Mouse (Mus musculus) myocyte (in vitro differentiated cells): Measurements from ENCODE around the gene Sike1. TPM values are rescaled to one million over a fixed set of nuclear protein-coding genes. Genes with fewer than 3 reads are reported as not detected.
A peak's percentile ranks its signal among the peaks of the same experiment; 100 is the strongest.

Experiments
- H3K27me3 ChIP-seq: one replicate; pipeline ENCODE4 v1.6.1; 2011; ENCODE audit not compliant: control insufficient read depth, insufficient read depth, insufficient read length
- H3K36me3 ChIP-seq: one replicate; pipeline ENCODE4 v1.6.1; 2011; ENCODE audit not compliant: control insufficient read depth, insufficient read depth
- H3K4me2 ChIP-seq: one replicate; pipeline ENCODE4 v1.6.1; 2011; ENCODE audit warnings: low read depth, control low read depth
- H3K4me3 ChIP-seq: one replicate; pipeline ENCODE4 v1.5.1; 2011; ENCODE audit warnings: mild to moderate bottlenecking, control low read depth, moderate library complexity
- H3K79me2 ChIP-seq: one replicate; pipeline ENCODE4 v1.6.1; 2011; ENCODE audit not compliant: control insufficient read depth, insufficient read depth
- H3ac ChIP-seq: one replicate; pipeline ENCODE4 v1.6.1; 2011; ENCODE audit not compliant: control insufficient read depth, insufficient read length
- CEBPB ChIP-seq: IDR thresholded peaks from 2 replicates; pipeline ENCODE4 v1.6.1; 2011; ENCODE audit warnings: mild to moderate bottlenecking, moderate library complexity; ENCODE audit not compliant: poor library complexity, insufficient read depth, severe bottlenecking
- E2F4 ChIP-seq: IDR thresholded peaks from one replicate; pipeline ENCODE4 v1.6.1; 2011; ENCODE audit warnings: mild to moderate bottlenecking, control low read depth, moderate library complexity; ENCODE audit not compliant: insufficient read depth
- MAX ChIP-seq: IDR thresholded peaks from one replicate; pipeline ENCODE4 v1.6.1; 2011; ENCODE audit warnings: low read depth, mild to moderate bottlenecking, control low read depth
- MYOD1 ChIP-seq, 3 experiments: IDR thresholded peaks; one replicate each; pipeline ENCODE4 v1.6.1; 2011; ENCODE audit warnings: control low read depth in 2 of 3, low read depth in 2 of 3, mild to moderate bottlenecking in 2 of 3, moderate library complexity in 1 of 3; ENCODE audit not compliant: insufficient read length in 2 of 3, control insufficient read depth in 1 of 3
- MYOG ChIP-seq, 3 experiments: IDR thresholded peaks; one replicate each; pipeline ENCODE4 v1.6.1; 2011; ENCODE audit warnings: control low read depth in 2 of 3, low read depth in 2 of 3, mild to moderate bottlenecking in 2 of 3; ENCODE audit not compliant: insufficient read length in 2 of 3, control insufficient read depth in 1 of 3, insufficient read depth in 1 of 3
- POLR2A ChIP-seq: IDR thresholded peaks from one replicate; pipeline ENCODE4 v1.6.1; 2011; ENCODE audit warnings: low read depth, mild to moderate bottlenecking, control low read depth, moderate library complexity; ENCODE audit not compliant: insufficient read length
- POLR2AphosphoS2 ChIP-seq: IDR thresholded peaks from one replicate; pipeline ENCODE4 v1.6.1; 2011; ENCODE audit warnings: low read depth, control low read depth; ENCODE audit not compliant: insufficient read length
- REST ChIP-seq: IDR thresholded peaks from one replicate; pipeline ENCODE4 v1.6.1; 2011; ENCODE audit warnings: mild to moderate bottlenecking, control low read depth, moderate library complexity; ENCODE audit not compliant: insufficient read depth, insufficient read length
- SRF ChIP-seq: IDR thresholded peaks from one replicate; pipeline ENCODE4 v1.6.1; 2011; ENCODE audit warnings: low read depth; ENCODE audit not compliant: control insufficient read depth, insufficient read length
- TCF12 ChIP-seq: IDR thresholded peaks from one replicate; pipeline ENCODE4 v1.6.1; 2011; ENCODE audit warnings: mild to moderate bottlenecking, control low read depth; ENCODE audit not compliant: poor library complexity, insufficient read depth, severe bottlenecking
- TCF3 ChIP-seq: IDR thresholded peaks from one replicate; pipeline ENCODE4 v1.6.1; 2011; ENCODE audit warnings: low read depth, control low read depth; ENCODE audit not compliant: insufficient read length
- USF1 ChIP-seq: IDR thresholded peaks from one replicate; pipeline ENCODE4 v1.6.1; 2011; ENCODE audit warnings: low read depth, mild to moderate bottlenecking, control low read depth, moderate library complexity
- polyA plus RNA-seq: library from polyadenylated mRNA; unstranded; fragments of >200 nt; fragmentation: generic; extraction: Trizol; gene quantifications from one replicate; pipeline ENCODE4 v1.2.1, GENCODE M21; 2012; ENCODE audit warnings: missing spikeins

Gene Sike1
- polyA plus RNA-seq, 1 experiment = 27.0 TPM

DNA sequence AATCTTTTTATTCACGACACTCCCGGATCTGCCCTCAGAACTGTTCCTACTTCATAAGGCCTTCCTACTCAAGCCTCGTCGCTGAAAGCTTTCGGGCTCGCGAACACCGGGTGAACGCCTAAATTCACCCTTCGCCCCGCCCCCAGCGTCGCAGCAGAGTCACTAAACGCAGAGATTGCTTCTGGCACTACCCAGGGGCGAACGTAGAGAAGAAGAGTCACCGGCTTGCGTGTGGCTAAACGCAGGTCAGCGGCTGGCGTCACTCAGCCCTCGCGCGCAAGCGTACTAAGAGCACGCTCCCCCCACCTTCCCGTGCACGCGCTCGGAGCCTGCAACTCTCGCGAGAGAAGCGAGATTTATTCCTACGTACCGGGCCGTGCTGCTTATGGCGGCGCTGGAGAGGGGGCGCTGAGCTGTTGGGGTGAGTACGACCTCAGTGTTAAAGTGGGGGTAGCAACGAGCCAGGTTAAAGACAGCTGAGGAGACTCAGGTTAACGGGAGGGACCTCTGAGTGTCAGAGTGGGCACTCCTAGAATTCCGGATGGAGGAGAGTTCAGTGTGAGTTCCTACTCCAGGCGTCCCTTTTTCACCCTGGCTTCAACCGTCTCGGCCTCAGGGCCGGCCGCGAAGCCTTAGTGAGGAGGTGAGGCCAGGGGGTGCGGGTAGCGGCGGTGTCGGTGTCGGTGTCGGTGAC, 24.9 kb downstream of the Sike1 start, which contains the start of gene Csde1:
TSS of gene Csde1 (plus strand) at position 178 of the 694 bp plus-strand sequence.
- TF ChIP-seq SRF (peak; percentile 53), MAX (peak; percentile 4), POLR2A (peak; percentile 89), TCF12 (no peak), POLR2AphosphoS2 (peak; percentile 84), TCF3 (no peak), MYOD1 (IDR thresholded peaks at IDR 0.05; ENCODE audit: control insufficient read depth in 1 of 3, insufficient read length in 2 of 3, low read depth in 2 of 3) (peak in 1 of 3 experiments; percentile 10)
- peaks cover 4% of the 10 kb centered on the region for H3K36me3 ChIP-seq
- peak within 1 kb of the TSS; percentile 100 for H3K4me3 ChIP-seq
- H3ac ChIP-seq = peak within 1 kb of the TSS; percentile 64
- H3K79me2 ChIP-seq = peaks cover 49% of the 10 kb centered on the region
- peak within 1 kb of the TSS; percentile 89 for H3K4me2 ChIP-seq
- H3K27me3 ChIP-seq = no peaks in the 10 kb centered on the region

DNA sequence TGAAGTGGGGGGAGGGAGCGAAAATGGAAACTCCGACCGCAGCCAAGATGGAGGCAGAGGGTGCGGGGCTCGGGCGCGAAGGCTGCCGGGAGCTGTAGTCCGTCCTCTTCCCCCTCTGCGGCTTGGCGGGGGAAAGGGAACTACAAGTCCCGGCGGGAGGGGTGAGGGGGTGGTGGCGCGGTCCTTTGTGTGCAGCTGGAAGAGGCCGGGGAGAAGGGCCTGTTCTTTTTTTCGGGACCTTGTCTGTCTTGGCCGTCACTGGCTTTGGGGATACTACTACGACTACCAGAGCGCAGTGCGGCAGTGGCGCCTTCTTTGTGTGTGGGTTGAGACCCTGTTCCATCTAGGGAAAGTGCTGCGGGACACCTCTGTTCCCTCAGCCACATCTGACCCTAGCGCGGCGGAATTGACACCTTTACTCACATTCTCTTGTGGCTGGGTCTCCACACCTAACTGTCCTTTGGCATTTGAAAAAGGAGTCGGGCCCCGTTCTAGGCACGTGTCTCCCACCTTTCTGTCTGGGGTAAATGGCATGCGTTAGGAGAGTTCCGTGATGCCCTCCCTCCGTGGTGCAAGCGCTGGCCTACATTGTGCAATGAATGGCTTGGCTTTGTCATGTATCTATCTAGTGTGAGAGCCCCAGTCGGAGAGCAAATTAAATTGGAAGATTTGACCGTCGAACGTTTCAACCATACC, 25.6 kb downstream of the Sike1 start:
- peak; percentile 78 for TF ChIP-seq CEBPB
- no peak for TF ChIP-seq USF1
- TF ChIP-seq TCF3 = no peak
- no peak for TF ChIP-seq POLR2AphosphoS2
- no peak for TF ChIP-seq MYOD1 (IDR thresholded peaks at IDR 0.05; ENCODE audit: control insufficient read depth in 1 of 3, insufficient read length in 2 of 3, low read depth in 2 of 3)
- no peak for TF ChIP-seq MYOG (IDR thresholded peaks at IDR 0.05; ENCODE audit: control insufficient read depth in 1 of 3, insufficient read depth in 1 of 3, insufficient read length in 2 of 3, low read depth in 2 of 3)
- no peak for TF ChIP-seq REST
- TF ChIP-seq E2F4 = peak; percentile 17
- no peak for TF ChIP-seq MAX
- H3K27me3 ChIP-seq = no peaks in the 10 kb centered on the region
- H3K79me2 ChIP-seq = peaks cover 56% of the 10 kb centered on the region

DNA sequence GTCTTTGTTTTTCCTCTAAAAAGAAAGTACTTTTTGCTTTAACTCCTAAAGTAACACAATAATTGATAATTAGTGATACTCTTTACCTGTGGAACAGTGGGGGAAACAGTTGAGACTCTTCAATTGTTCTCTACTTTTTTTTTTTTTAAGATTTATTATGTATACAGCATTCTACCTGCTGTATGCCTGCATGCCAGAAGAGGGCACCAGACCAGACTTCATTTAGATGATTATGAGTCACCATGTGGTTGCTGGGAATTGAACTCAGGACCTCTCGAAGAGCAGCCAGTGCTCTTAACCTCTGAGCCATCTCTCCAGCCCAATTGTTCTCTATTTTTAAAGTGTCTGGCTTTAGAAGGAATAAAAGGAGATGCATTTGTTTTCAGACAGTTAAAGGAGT, 30.7 kb downstream of the Sike1 start:
- H3K36me3 ChIP-seq = peaks cover 34% of the 10 kb centered on the region
- no peak overlapping the region for H3K4me3 ChIP-seq
- peaks cover 98% of the 10 kb centered on the region for H3K79me2 ChIP-seq
- TF ChIP-seq MYOG (IDR thresholded peaks at IDR 0.05; ENCODE audit: control insufficient read depth in 1 of 3, insufficient read depth in 1 of 3, insufficient read length in 2 of 3, low read depth in 2 of 3) (no peak), USF1 (no peak), SRF (no peak), MYOD1 (IDR thresholded peaks at IDR 0.05; ENCODE audit: control insufficient read depth in 1 of 3, insufficient read length in 2 of 3, low read depth in 2 of 3) (no peak), TCF12 (no peak), CEBPB (no peak), MAX (no peak)
- no peak overlapping the region for H3ac ChIP-seq
- no peaks in the 10 kb centered on the region for H3K27me3 ChIP-seq
- H3K4me2 ChIP-seq = no peak overlapping the region

More for the DNA sequence above, 25.6 kb downstream of the Sike1 start:
- H3K36me3 ChIP-seq = peaks cover 5% of the 10 kb centered on the region
- H3K4me2 ChIP-seq = peak overlapping the region; percentile 89
- H3K4me3 ChIP-seq = peak overlapping the region; percentile 100
- H3ac ChIP-seq = peak overlapping the region; percentile 64

DNA sequence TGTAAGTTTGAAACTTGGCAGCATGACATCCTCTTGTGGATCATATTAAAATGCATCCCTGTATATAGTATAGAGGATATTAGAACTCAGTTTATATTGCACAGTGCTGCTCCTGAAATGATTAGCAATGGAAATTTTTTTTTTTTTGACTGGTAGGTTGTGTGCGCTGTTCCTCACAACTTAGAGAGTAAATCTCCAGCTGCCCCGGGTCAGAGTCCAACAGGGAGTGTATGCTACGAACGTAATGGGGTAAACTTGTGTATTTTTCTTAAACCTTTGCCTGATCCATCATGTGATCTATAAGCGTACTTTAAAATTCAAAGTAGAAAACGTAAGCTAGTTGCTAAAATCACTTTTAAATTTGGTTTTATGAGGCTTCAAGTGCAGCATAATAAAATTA, 44.8 kb downstream of the Sike1 start:
- TF ChIP-seq CEBPB (no peak), REST (no peak), MYOG (IDR thresholded peaks at IDR 0.05; ENCODE audit: control insufficient read depth in 1 of 3, insufficient read depth in 1 of 3, insufficient read length in 2 of 3, low read depth in 2 of 3) (no peak), E2F4 (no peak), USF1 (no peak), POLR2A (no peak), TCF3 (no peak), MAX (no peak), SRF (no peak), TCF12 (no peak), MYOD1 (IDR thresholded peaks at IDR 0.05; ENCODE audit: control insufficient read depth in 1 of 3, insufficient read length in 2 of 3, low read depth in 2 of 3) (no peak), POLR2AphosphoS2 (no peak)
- Histone ChIP-seq H3K4me3 (no peak overlapping the region), H3K79me2 (peaks cover 39% of the 10 kb centered on the region), H3K27me3 (no peaks in the 10 kb centered on the region), H3K4me2 (no peak overlapping the region), H3K36me3 (peaks cover 85% of the 10 kb centered on the region), H3ac (no peak overlapping the region)

DNA sequence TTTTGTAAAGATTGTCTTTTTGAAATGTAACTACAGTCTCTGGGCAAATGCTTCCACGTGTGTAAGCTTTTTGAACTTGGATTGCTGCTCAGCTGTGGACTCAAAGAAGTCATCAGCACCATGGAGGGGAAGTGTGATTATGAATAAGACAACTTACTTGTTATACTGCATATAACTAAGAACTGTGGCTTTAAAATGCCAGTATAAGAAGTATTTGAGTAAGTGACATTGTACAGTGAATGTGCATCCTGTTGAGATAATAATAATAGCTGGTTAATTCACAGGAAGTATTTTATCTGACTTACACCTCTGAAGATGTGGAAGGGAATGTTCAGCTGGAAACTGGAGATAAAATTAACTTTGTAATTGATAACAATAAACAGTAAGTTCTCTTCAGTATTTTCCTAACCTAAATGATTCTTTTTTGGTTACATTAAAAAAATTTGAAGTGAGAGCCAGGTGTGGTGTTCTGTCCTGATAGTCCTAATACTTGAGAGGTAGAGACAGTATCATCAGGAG, 45.4 kb downstream of the Sike1 start:
- H3K36me3 ChIP-seq = peaks cover 90% of the 10 kb centered on the region
- no peak overlapping the region for H3K4me3 ChIP-seq
- H3K27me3 ChIP-seq = no peaks in the 10 kb centered on the region
- H3K4me2 ChIP-seq = no peak overlapping the region
- H3ac ChIP-seq = no peak overlapping the region
- TF ChIP-seq MYOD1 (IDR thresholded peaks at IDR 0.05; ENCODE audit: control insufficient read depth in 1 of 3, insufficient read length in 2 of 3, low read depth in 2 of 3) (no peak), MYOG (IDR thresholded peaks at IDR 0.05; ENCODE audit: control insufficient read depth in 1 of 3, insufficient read depth in 1 of 3, insufficient read length in 2 of 3, low read depth in 2 of 3) (no peak), POLR2A (no peak), MAX (no peak), CEBPB (no peak), TCF12 (no peak), USF1 (no peak), SRF (no peak), E2F4 (no peak), POLR2AphosphoS2 (no peak), REST (no peak), TCF3 (no peak)
- peaks cover 33% of the 10 kb centered on the region for H3K79me2 ChIP-seq
